Mouse (Mus musculus) kidney, adult 8-10 months (tissue): Measurements from ENCODE around the gene Cpne8.
"Not testable (repeated sequence)": the region's sequence is repeated elsewhere in the genome, so short reads cannot be mapped to it uniquely, and the experiment has no call there.

Experiments used
- DNase-seq, 2 experiments: peaks; one replicate each; pipeline ENCODE4 v3.0.0; 2022

Gene Cpne8

GRCm38 (mm10) chr15:90609836-90610415, 69.3 kb downstream of the Cpne8 start:
- DNase-seq, result peak in 1 of 2 experiments; percentile 1

GRCm38 (mm10) chr15:90608368-90608767, 70.9 kb downstream of the Cpne8 start:
- DNase-seq, result no peak

- no peak for DNase-seq
These were observed 72.1 kb downstream of the Cpne8 start for GRCm38 (mm10) chr15:90607181-90607580.

- no peak for DNase-seq
These were observed 75.6 kb downstream of the Cpne8 start for GRCm38 (mm10) chr15:90603676-90604075.

GRCm38 (mm10) chr15:90597715-90598497, 81.3 kb downstream of the Cpne8 start:
- no peak for DNase-seq

GRCm38 (mm10) chr15:90595592-90595991, 83.6 kb downstream of the Cpne8 start:
- no peak for DNase-seq

- DNase-seq, result no peak
These were observed 89.6 kb downstream of the Cpne8 start for GRCm38 (mm10) chr15:90589587-90589986.

GRCm38 (mm10) chr15:90577402-90577801, 101.8 kb downstream of the Cpne8 start:
- DNase-seq, result no peak

GRCm38 (mm10) chr15:90569246-90569645, 110.0 kb downstream of the Cpne8 start:
- peak in 1 of 2 experiments; percentile 28 for DNase-seq

- no peak for DNase-seq
These were observed 111.2 kb downstream of the Cpne8 start for GRCm38 (mm10) chr15:90568050-90568449.

- DNase-seq, result no peak
These were observed 115.2 kb downstream of the Cpne8 start for GRCm38 (mm10) chr15:90563996-90564395.

GRCm38 (mm10) chr15:90561613-90562012, 117.6 kb downstream of the Cpne8 start:
- no peak for DNase-seq

GRCm38 (mm10) chr15:90548589-90548988, 130.6 kb downstream of the Cpne8 start:
- no peak for DNase-seq

GRCm38 (mm10) chr15:90543447-90543846, 135.8 kb downstream of the Cpne8 start:
- no peak for DNase-seq

GRCm38 (mm10) chr15:90542126-90542525, 137.1 kb downstream of the Cpne8 start:
- DNase-seq, result no peak

- DNase-seq, result no peak
These were observed 142.7 kb downstream of the Cpne8 start for GRCm38 (mm10) chr15:90536311-90537202.

GRCm38 (mm10) chr15:90535730-90536129, 143.5 kb downstream of the Cpne8 start:
- no peak for DNase-seq

- DNase-seq, result no peak
These were observed 166.5 kb downstream of the Cpne8 start for GRCm38 (mm10) chr15:90512769-90513168.

- DNase-seq, result no peak
These were observed 182.2 kb downstream of the Cpne8 start for GRCm38 (mm10) chr15:90497080-90497479.

- DNase-seq, result no peak
These were observed 187.7 kb downstream of the Cpne8 start for GRCm38 (mm10) chr15:90491558-90491957.

- DNase-seq, result no peak
These were observed 189.0 kb downstream of the Cpne8 start for GRCm38 (mm10) chr15:90490186-90490585.

- not testable (repeated sequence) for DNase-seq
These were observed 208.7 kb downstream of the Cpne8 start for GRCm38 (mm10) chr15:90470561-90470960.

GRCm38 (mm10) chr15:90463281-90463680, 216.0 kb downstream of the Cpne8 start:
- DNase-seq, result no peak
